Mouse (Mus musculus) midbrain, postnatal 0 days (tissue): ENCODE results near the gene Cenpj. TPM values are rescaled to one million over a fixed set of nuclear protein-coding genes. Genes with fewer than 3 reads are reported as not detected.

Source experiments
- ATAC-seq: fragments of 200-750 bp; cut with Nextera tagmentation; 2 replicates; pipeline ENCODE4 v1.8.0; 2017; ENCODE audit warnings: moderate number of reproducible peaks, mild to moderate bottlenecking, moderate TSS enrichment, moderate library complexity; ENCODE audit not compliant: low FRiP score
- DNase-seq: peaks from one replicate; pipeline ENCODE4 v3.0.0-alpha.2; 2015; ENCODE audit warnings: low spot score
- H3K27ac ChIP-seq: fragments of 300-500 bp; sonication (generic); 2 replicates; pipeline ENCODE4 v1.5.1; 2014; ENCODE audit warnings: low read depth, mild to moderate bottlenecking, low read length, mixed read lengths
- H3K27me3 ChIP-seq: fragments of 300-500 bp; sonication (generic); 2 replicates; pipeline ENCODE4 v1.6.1; 2014; ENCODE audit warnings: low read length, control low read depth, mixed read lengths; ENCODE audit not compliant: insufficient read depth
- H3K36me3 ChIP-seq: fragments of 300-500 bp; sonication (generic); 2 replicates; pipeline ENCODE4 v1.6.1; 2014; ENCODE audit warnings: low read length, control low read depth, mixed read lengths; ENCODE audit not compliant: insufficient read depth
- H3K4me1 ChIP-seq: fragments of 300-500 bp; sonication (generic); 2 replicates; pipeline ENCODE4 v1.6.1; 2014; ENCODE audit warnings: mild to moderate bottlenecking, control low read depth, antibody characterized with exemption, low read length, mixed read lengths; ENCODE audit not compliant: insufficient read depth
- H3K4me2 ChIP-seq: fragments of 300-500 bp; sonication (generic); 2 replicates; pipeline ENCODE4 v1.6.1; 2014; ENCODE audit warnings: low read depth, mild to moderate bottlenecking, low read length, mixed read lengths; ENCODE audit not compliant: poor library complexity, severe bottlenecking
- H3K4me3 ChIP-seq: fragments of 300-500 bp; sonication (generic); 2 replicates; pipeline ENCODE4 v1.5.1; 2014; ENCODE audit warnings: low read depth, mild to moderate bottlenecking, low read length, moderate library complexity
- H3K9ac ChIP-seq: fragments of 300-500 bp; sonication (generic); replicated peaks from 2 replicates; pipeline ENCODE4 v1.6.1; 2014; ENCODE audit warnings: mild to moderate bottlenecking, low read length, moderate library complexity, mixed read lengths; ENCODE audit not compliant: poor library complexity, severe bottlenecking
- H3K9me3 ChIP-seq: fragments of 300-500 bp; sonication (generic); 2 replicates; pipeline ENCODE4 v1.6.1; 2016; ENCODE audit warnings: low read length, control low read depth
- CTCF ChIP-seq: IDR thresholded peaks from 2 replicates; pipeline ENCODE4 v1.5.1; 2016; ENCODE audit warnings: antibody characterized with exemption, mild to moderate bottlenecking
- WGBS: fragments of 180-500 bp; shearing (Covaris S2); extraction: QIAGEN DNeasy Blood & Tissue Kit; methylation state at CpG from one replicate; pipeline ENCODE4 v1.1.7; 2014; 5-methylcytosine and 5-hydroxymethylcytosine counted together
- polyA plus RNA-seq: library from polyadenylated mRNA; unstranded; fragments of >200 nt; fragmentation: Nextera tagmentation; extraction: Ambion mirVana; gene quantifications from 2 replicates; pipeline ENCODE4 v1.2.1, GENCODE M21; 2015
- total RNA-seq: library from RNA; depleted of rRNA; stranded (reverse); fragments of >200 nt; gene quantifications from 2 replicates; pipeline ENCODE4 v1.2.3, GENCODE M21; 2014

The Cenpj gene
- total and polyA plus RNA-seq, 2 experiments from 2014 or later, result 2.0 to 2.8 TPM

GRCm38 (mm10) chr14:56544946-56545345 is 30.3 kb downstream of the Cenpj start:
- H3K27me3 ChIP-seq, result no peaks in the 10 kb centered on the region
- H3K9ac ChIP-seq, result no peak overlapping the region
- WGBS, result 94% methylated on average over 1 of the region's 1 CpGs
- no peak overlapping the region for H3K4me2 ChIP-seq
- H3K4me1 ChIP-seq, result no peaks in the 10 kb centered on the region
- no peak for DNase-seq
- TF ChIP-seq CTCF, result no peak
- no peaks in the 10 kb centered on the region for H3K9me3 ChIP-seq
- H3K27ac ChIP-seq, result no peak overlapping the region
- no peaks in the 10 kb centered on the region for H3K36me3 ChIP-seq
- ATAC-seq, result no peak
- H3K4me3 ChIP-seq, result no peak overlapping the region

- WGBS, result 84% methylated on average over 2 of the region's 2 CpGs
- H3K36me3 ChIP-seq, result 0 out of 2 replicates have a peak, but pooled peaks cover 6% of the 10 kb centered on the region
- no peak overlapping the region for H3K4me2 ChIP-seq
- H3K4me1 ChIP-seq, result no peaks in the 10 kb centered on the region
- no peak overlapping the region for H3K9ac ChIP-seq
- H3K27ac ChIP-seq, result no peak overlapping the region
- no peaks in the 10 kb centered on the region for H3K9me3 ChIP-seq
- H3K4me3 ChIP-seq, result no peak overlapping the region
- no peaks in the 10 kb centered on the region for H3K27me3 ChIP-seq
- DNase-seq, result no peak
- ATAC-seq, result no peak
- no peak for TF ChIP-seq CTCF
Observed at GRCm38 (mm10) chr14:56530788-56531187, 44.4 kb downstream of the Cenpj start.

GRCm38 (mm10) chr14:56514775-56515174 is 60.5 kb downstream of the Cenpj start:
- Histone ChIP-seq H3K4me1 (no peaks in the 10 kb centered on the region), H3K9ac (no peak overlapping the region), H3K4me2 (no peak overlapping the region), H3K4me3 (no peak overlapping the region), H3K27ac (no peak overlapping the region), H3K27me3 (no peaks in the 10 kb centered on the region), H3K9me3 (no peaks in the 10 kb centered on the region), H3K36me3 (no peaks in the 10 kb centered on the region)
- DNase-seq (no peak), ATAC-seq (no peak)
- 96% methylated on average over 2 of the region's 2 CpGs for WGBS
- no peak for TF ChIP-seq CTCF

- H3K9me3 ChIP-seq, result no peaks in the 10 kb centered on the region
Observed at GRCm38 (mm10) chr14:56512084-56512483, 63.1 kb downstream of the Cenpj start.

GRCm38 (mm10) chr14:56506743-56507142 is 68.5 kb downstream of the Cenpj start:
- H3K4me1 ChIP-seq, result no peaks in the 10 kb centered on the region
- H3K9ac ChIP-seq, result no peak overlapping the region
- no peak overlapping the region for H3K27ac ChIP-seq
- DNase-seq, result no peak
- H3K4me3 ChIP-seq, result no peak overlapping the region
- no peaks in the 10 kb centered on the region for H3K36me3 ChIP-seq
- H3K9me3 ChIP-seq, result no peaks in the 10 kb centered on the region
- H3K27me3 ChIP-seq, result no peaks in the 10 kb centered on the region
- 85% methylated on average over 3 of the region's 3 CpGs for WGBS
- no peak for ATAC-seq
- TF ChIP-seq CTCF, result no peak
- no peak overlapping the region for H3K4me2 ChIP-seq

More at GRCm38 (mm10) chr14:56512084-56512483, 63.1 kb downstream of the Cenpj start:
- Histone ChIP-seq H3K4me1 (no peaks in the 10 kb centered on the region), H3K27ac (no peak overlapping the region), H3K36me3 (no peaks in the 10 kb centered on the region), H3K27me3 (no peaks in the 10 kb centered on the region), H3K9ac (no peak overlapping the region), H3K4me3 (no peak overlapping the region), H3K4me2 (no peak overlapping the region)
- DNase-seq (peak; percentile 2), ATAC-seq (0 out of 2 replicates have a peak, but pooled peaks have one; percentile 27)
- peak; percentile 61 for TF ChIP-seq CTCF
- 27% methylated on average over 6 of the region's 6 CpGs for WGBS

DNA sequence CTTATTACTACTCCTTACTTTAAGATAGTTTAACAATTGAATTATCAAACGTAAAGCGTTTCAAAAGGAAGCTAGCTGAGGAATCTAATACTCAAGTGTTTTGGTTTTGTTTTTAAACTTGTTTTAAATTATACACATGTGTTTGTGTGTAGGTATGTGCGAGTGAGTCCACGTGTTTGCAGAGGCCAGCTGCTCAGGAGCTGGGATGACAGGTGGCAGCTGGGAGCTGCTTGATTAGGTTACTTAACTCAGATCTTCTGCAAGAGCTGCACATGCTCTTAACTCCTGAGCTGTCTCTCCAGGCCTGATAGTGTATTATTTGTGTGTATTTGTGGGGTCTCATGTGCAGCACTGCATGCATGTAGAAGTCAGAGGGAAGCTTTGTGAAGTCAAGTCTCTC is 72.8 kb downstream of the Cenpj start:
- Histone ChIP-seq H3K36me3 (no peaks in the 10 kb centered on the region), H3K4me1 (no peaks in the 10 kb centered on the region), H3K27me3 (no peaks in the 10 kb centered on the region), H3K4me2 (no peak overlapping the region), H3K9ac (no peak overlapping the region), H3K4me3 (no peak overlapping the region), H3K27ac (no peak overlapping the region), H3K9me3 (no peaks in the 10 kb centered on the region)
- no peak for ATAC-seq
- WGBS, result 85% methylated on average over 4 of the region's 4 CpGs
- TF ChIP-seq CTCF, result no peak
- DNase-seq, result no peak
